Mouse (Mus musculus) CH12.LX (cell line): ENCODE measurements around the gene Chtop. TPM values are rescaled to one million over a fixed set of nuclear protein-coding genes. Genes with fewer than 3 reads are reported as not detected.

ENCODE experiments used
- DNase-seq: peaks from one replicate; pipeline ENCODE4 v3.0.0-alpha.2; 2013; ENCODE audit errors: extremely low read depth
- H3K27ac ChIP-seq: 2 replicates; pipeline ENCODE4 v1.5.1; 2012; ENCODE audit warnings: low read depth, mild to moderate bottlenecking, control low read depth, moderate library complexity; ENCODE audit not compliant: insufficient read depth
- H3K27me3 ChIP-seq: replicated peaks from 2 replicates; pipeline ENCODE3; 2012; ENCODE audit warnings: inconsistent platforms
- H3K36me3 ChIP-seq, 2 experiments: replicated peaks in 1 of 2; 2 replicates each; pipeline versions ENCODE3 to v1.6.1; 2012; ENCODE audit warnings: inconsistent platforms in 1 of 2, low read length in 1 of 2, mild to moderate bottlenecking in 1 of 2, mixed read lengths in 1 of 2, moderate library complexity in 1 of 2; ENCODE audit not compliant: control insufficient read depth in 1 of 2, insufficient read depth in 1 of 2
- H3K4me1 ChIP-seq, 2 experiments: 2 replicates each; pipeline ENCODE4 v1.6.1; 2012; ENCODE audit warnings: inconsistent platforms in 1 of 2, moderate library complexity in 1 of 2; ENCODE audit not compliant: insufficient read depth in 2 of 2, control insufficient read depth in 1 of 2
- H3K4me2 ChIP-seq: 2 replicates; pipeline ENCODE4 v1.6.1; 2012; ENCODE audit warnings: low read depth, mild to moderate bottlenecking, control low read depth; ENCODE audit not compliant: poor library complexity, insufficient read depth, severe bottlenecking
- H3K4me3 ChIP-seq, 3 experiments: fragments of 150-350 bp in 1 of 3; sonication (generic) in 1 of 3; replicated peaks in 1 of 3; 2 replicates each; pipeline versions ENCODE3 to v1.5.1; 2011 to 2012; ENCODE audit warnings: low read depth in 2 of 3, low read length in 2 of 3, mild to moderate bottlenecking in 2 of 3, moderate library complexity in 2 of 3, control low read depth in 1 of 3, improper control_type of control experiment in 1 of 3, inconsistent platforms in 1 of 3, mixed read lengths in 1 of 3; ENCODE audit not compliant: poor library complexity in 1 of 3
- H3K79me2 ChIP-seq: replicated peaks from 2 replicates; pipeline ENCODE4 v1.6.1; 2012; ENCODE audit warnings: mild to moderate bottlenecking, moderate library complexity; ENCODE audit not compliant: control insufficient read depth, poor library complexity, insufficient read depth, severe bottlenecking; ENCODE audit errors: extremely low read depth
- H3K9ac ChIP-seq: 2 replicates; pipeline ENCODE4 v1.6.1; 2012; ENCODE audit warnings: low read depth, mild to moderate bottlenecking, control low read depth, moderate library complexity; ENCODE audit not compliant: insufficient read depth
- H3K9me3 ChIP-seq: replicated peaks from 2 replicates; pipeline ENCODE3; 2012; ENCODE audit warnings: low read length, inconsistent platforms, mixed read lengths
- BHLHE40 ChIP-seq: IDR thresholded peaks from 2 replicates; pipeline ENCODE4 v1.6.1; 2011; ENCODE audit warnings: mild to moderate bottlenecking, low read depth, low read length, improper control_type of control experiment
- CHD1 ChIP-seq: IDR thresholded peaks from 2 replicates; pipeline ENCODE4 v1.6.1; 2012; ENCODE audit warnings: low read depth, low read length, improper control_type of control experiment, inconsistent platforms
- CHD2 ChIP-seq: IDR thresholded peaks from 2 replicates; pipeline ENCODE4 v1.6.1; 2011; ENCODE audit warnings: low read length, improper control_type of control experiment
- E2F4 ChIP-seq: IDR thresholded peaks from 2 replicates; pipeline ENCODE4 v1.6.1; 2011; ENCODE audit warnings: low read depth, low read length, improper control_type of control experiment; ENCODE audit not compliant: insufficient replicate concordance
- EP300 ChIP-seq: IDR thresholded peaks from 2 replicates; pipeline ENCODE4 v1.6.1; 2011; ENCODE audit warnings: low read length, improper control_type of control experiment
- ETS1 ChIP-seq: conservative IDR thresholded peaks from 2 replicates; pipeline ENCODE4 v1.6.1; 2012; ENCODE audit warnings: low read depth, mild to moderate bottlenecking, inconsistent platforms, low read length, improper control_type of control experiment, moderate library complexity
- HCFC1 ChIP-seq: IDR thresholded peaks from 2 replicates; pipeline ENCODE4 v1.6.1; 2012; ENCODE audit warnings: low read depth, mild to moderate bottlenecking, inconsistent platforms, low read length, improper control_type of control experiment
- JUND ChIP-seq: conservative IDR thresholded peaks from 2 replicates; pipeline ENCODE4 v1.6.1; 2011; ENCODE audit warnings: low read depth, low read length, improper control_type of control experiment
- KAT2A ChIP-seq: IDR thresholded peaks from 2 replicates; pipeline ENCODE4 v1.6.1; 2012; ENCODE audit warnings: low read length, improper control_type of control experiment, inconsistent platforms; ENCODE audit not compliant: insufficient replicate concordance
- MAFK ChIP-seq: IDR thresholded peaks from 2 replicates; pipeline ENCODE4 v1.6.1; 2011; ENCODE audit warnings: low read length, improper control_type of control experiment; ENCODE audit not compliant: insufficient replicate concordance
- MEF2A ChIP-seq: IDR thresholded peaks from 2 replicates; pipeline ENCODE4 v1.6.1; 2014; ENCODE audit warnings: low read depth, mild to moderate bottlenecking, inconsistent platforms, low read length, improper control_type of control experiment, borderline replicate concordance
- MXI1 ChIP-seq: IDR thresholded peaks from 2 replicates; pipeline ENCODE4 v1.6.1; 2011; ENCODE audit warnings: mild to moderate bottlenecking, low read depth, low read length, improper control_type of control experiment
- MYC ChIP-seq: IDR thresholded peaks from 2 replicates; pipeline ENCODE4 v1.6.1; 2011; ENCODE audit warnings: low read depth, mild to moderate bottlenecking, improper control_type of control experiment, low read length
- NELFE ChIP-seq: IDR thresholded peaks from 2 replicates; pipeline ENCODE4 v1.6.1; 2011; ENCODE audit warnings: low read depth, low read length, improper control_type of control experiment
- NRF1 ChIP-seq: IDR thresholded peaks from 2 replicates; pipeline ENCODE4 v1.6.1; 2014; ENCODE audit warnings: low read depth, mild to moderate bottlenecking, inconsistent platforms, low read length, improper control_type of control experiment, moderate library complexity
- PAX5 ChIP-seq: IDR thresholded peaks from 2 replicates; pipeline ENCODE4 v1.6.1; 2012; ENCODE audit warnings: low read length, inconsistent platforms, mixed read lengths
- POLR2A ChIP-seq: IDR thresholded peaks from 2 replicates; pipeline ENCODE4 v1.6.1; 2011; ENCODE audit warnings: low read depth, mild to moderate bottlenecking, improper control_type of control experiment, low read length
- POLR2AphosphoS2 ChIP-seq: IDR thresholded peaks from 2 replicates; pipeline ENCODE4 v1.6.1; 2011; ENCODE audit warnings: low read depth, low read length, improper control_type of control experiment
- RCOR1 ChIP-seq: conservative IDR thresholded peaks from 2 replicates; pipeline ENCODE4 v1.6.1; 2012; ENCODE audit warnings: low read depth, mild to moderate bottlenecking, inconsistent platforms, low read length, improper control_type of control experiment
- SMC3 ChIP-seq: IDR thresholded peaks from 2 replicates; pipeline ENCODE4 v1.6.1; 2011; ENCODE audit warnings: low read depth, low read length, improper control_type of control experiment
- USF1 ChIP-seq: IDR thresholded peaks from 2 replicates; pipeline ENCODE4 v1.6.1; 2014; ENCODE audit warnings: low read depth, mild to moderate bottlenecking, inconsistent platforms, low read length, improper control_type of control experiment
- USF2 ChIP-seq: conservative IDR thresholded peaks from 2 replicates; pipeline ENCODE4 v1.6.1; 2011; ENCODE audit warnings: low read depth, low read length, improper control_type of control experiment
- ZC3H11A ChIP-seq: IDR thresholded peaks from 2 replicates; pipeline ENCODE4 v1.6.1; 2012; ENCODE audit warnings: low read depth, mild to moderate bottlenecking, inconsistent platforms, low read length, improper control_type of control experiment
- ZKSCAN1 ChIP-seq: IDR thresholded peaks from 2 replicates; pipeline ENCODE4 v1.6.1; 2012; ENCODE audit warnings: low read depth, inconsistent platforms, low read length, improper control_type of control experiment, borderline replicate concordance
- ZNF384 ChIP-seq: IDR thresholded peaks from 2 replicates; pipeline ENCODE4 v1.6.1; 2012; ENCODE audit warnings: low read depth, low read length, improper control_type of control experiment, inconsistent platforms
- dilution Hi-C: fragments of 300-500 bp; cut with MboI; formaldehyde crosslinking; loops from 2 replicates; pipeline ENCODE4 v1.14.3; 2020; ENCODE audit warnings: low sequenced_read_pairs; ENCODE audit not compliant: extremely low pct_unique_long_range_greater_than_20kb, extremely low pct_ligation_motif_present
- in situ Hi-C: fragments of 300-500 bp; cut with MboI; formaldehyde crosslinking; loops from 3 replicates; pipeline ENCODE4 v1.14.3; 2019; ENCODE audit warnings: low sequenced_read_pairs, low pct_ligation_motif_present, low pct_unique_long_range_greater_than_20kb, mixed read lengths
- polyA plus RNA-seq: library from polyadenylated mRNA; unstranded; fragments of >175 nt; gene quantifications from 2 replicates; pipeline ENCODE4 v1.2.1, GENCODE M21; 2012; ENCODE audit warnings: low read depth; ENCODE audit not compliant: insufficient read length
- total RNA-seq, 2 experiments: library from RNA; depleted of rRNA; stranded (reverse); fragments of 300-350 nt in 1 of 2; fragments of >200 nt in 1 of 2; gene quantifications; 2 replicates each; pipeline ENCODE4 v1.2.3; 2012 to 2014

Chtop gene
- total and polyA plus RNA-seq, 3 experiments, result 88.5 to 130 (median 126) TPM

GRCm38 (mm10) chr3:90488576-90488975 lies 20.7 kb downstream of the Chtop start:
- dilution Hi-C loops, result no loop called here
- no peak for TF ChIP-seq MYC
- TF ChIP-seq POLR2A, result no peak
- TF ChIP-seq POLR2AphosphoS2, result no peak
- no peak for TF ChIP-seq KAT2A
- TF ChIP-seq CHD1, result no peak
- TF ChIP-seq MAFK, result no peak
- TF ChIP-seq PAX5, result no peak
- TF ChIP-seq HCFC1, result no peak
- TF ChIP-seq JUND, result no peak
- no peak for TF ChIP-seq ZKSCAN1
- no peak for TF ChIP-seq ZNF384
- no peak for TF ChIP-seq ETS1
- no peak for TF ChIP-seq NRF1
- no peak for TF ChIP-seq NELFE
- TF ChIP-seq E2F4, result no peak
- H3K36me3 ChIP-seq, result peaks cover 42 to 59% of the 10 kb centered on the region in 2 experiments

DNA sequence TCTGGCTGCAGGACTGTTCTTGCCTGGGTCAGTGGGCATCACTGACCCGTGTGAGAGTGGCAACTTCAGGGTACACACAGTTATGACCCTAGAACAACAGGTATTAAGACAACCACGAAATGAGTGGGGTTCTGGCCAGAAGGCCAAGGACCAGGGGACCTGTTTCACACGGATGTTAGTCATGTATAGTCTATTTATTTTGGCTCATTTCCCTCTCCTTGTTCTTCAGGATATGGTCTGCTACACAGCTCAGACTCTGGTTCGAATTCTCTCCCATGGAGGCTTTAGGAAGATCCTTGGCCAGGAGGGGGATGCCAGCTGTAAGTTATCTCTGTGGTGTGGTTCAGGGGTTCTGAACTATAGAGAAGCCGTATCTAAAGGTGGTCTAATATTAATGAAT lies 22.3 kb downstream of the Chtop start:
- dilution Hi-C loops (no loop called here), in situ Hi-C loops (no loop called here)
- no peak for TF ChIP-seq HCFC1
- TF ChIP-seq USF2, result no peak
- no peak for TF ChIP-seq CHD2
- TF ChIP-seq ZC3H11A, result no peak
- no peak for TF ChIP-seq USF1
- TF ChIP-seq MAFK, result no peak
- no peak for TF ChIP-seq JUND
- no peak for TF ChIP-seq MXI1
- no peak for TF ChIP-seq PAX5
- no peak for TF ChIP-seq SMC3
- no peak for TF ChIP-seq CHD1
- TF ChIP-seq POLR2A, result no peak
- no peak for TF ChIP-seq ZNF384
- TF ChIP-seq BHLHE40, result no peak
- no peak for TF ChIP-seq RCOR1
- TF ChIP-seq MYC, result no peak
- TF ChIP-seq EP300, result no peak
- TF ChIP-seq MEF2A, result no peak
- TF ChIP-seq POLR2AphosphoS2, result no peak
- TF ChIP-seq KAT2A, result no peak

More at GRCm38 (mm10) chr3:90488576-90488975, 20.7 kb downstream of the Chtop start:
- no peak overlapping the region for H3K4me2 ChIP-seq
- H3K79me2 ChIP-seq, result peaks cover 7% of the 10 kb centered on the region; the same call in 1 of the 2 replicates
- no peak for DNase-seq
- H3K4me3 ChIP-seq, result no peak overlapping the region
- no peak overlapping the region for H3K9ac ChIP-seq
- no peak overlapping the region for H3K27ac ChIP-seq
- H3K9me3 ChIP-seq, result no peaks in the 10 kb centered on the region
- H3K27me3 ChIP-seq, result no peaks in the 10 kb centered on the region
- peaks cover 0 to 11% of the 10 kb centered on the region in 2 experiments; a peak in 2 of 4 replicates for H3K4me1 ChIP-seq
- in situ Hi-C loops, result no loop called here

More for the DNA sequence above, 22.3 kb downstream of the Chtop start:
- peaks cover 0 to 11% of the 10 kb centered on the region in 2 experiments; a peak in 2 of 4 replicates for H3K4me1 ChIP-seq
- H3K27ac ChIP-seq, result no peak overlapping the region
- H3K9me3 ChIP-seq, result no peaks in the 10 kb centered on the region
- H3K79me2 ChIP-seq, result peaks cover 10% of the 10 kb centered on the region
- no peaks in the 10 kb centered on the region for H3K27me3 ChIP-seq
- DNase-seq, result no peak
- H3K9ac ChIP-seq, result no peak overlapping the region
- no peak overlapping the region for H3K4me2 ChIP-seq
- peaks cover 54 to 73% of the 10 kb centered on the region in 2 experiments for H3K36me3 ChIP-seq
- no peak overlapping the region for H3K4me3 ChIP-seq
